Mouse (Mus musculus) forebrain, embryonic 11.5 days (tissue): ENCODE measurements at regions not wholly inside any gene's neighbourhood (a gene's known extent, or its start where the extent isn't known, plus 50 kb on each side); places are given as distances from the start of the nearest gene placed in this dataset. TPM values are rescaled to one million over a fixed set of nuclear protein-coding genes. Genes with fewer than 3 reads are reported as not detected.

Source experiments
- ATAC-seq: fragments of 200-750 bp; cut with Nextera tagmentation; replicated peaks from 2 replicates; pipeline ENCODE4 v1.8.0; 2017; ENCODE audit warnings: moderate TSS enrichment; ENCODE audit not compliant: low FRiP score
- DNase-seq: peaks from one replicate; pipeline ENCODE4 v3.0.0-alpha.2; 2017; ENCODE audit warnings: low spot score
- H3K27ac ChIP-seq: fragments of 300-500 bp; sonication (generic); 2 replicates; pipeline ENCODE4 v1.5.1; 2014; ENCODE audit warnings: low read depth, low read length
- H3K27me3 ChIP-seq: fragments of 300-500 bp; sonication (generic); 2 replicates; pipeline ENCODE4 v1.6.1; 2014; ENCODE audit warnings: mild to moderate bottlenecking, low read length, mixed read lengths; ENCODE audit not compliant: control insufficient read depth, insufficient read depth
- H3K36me3 ChIP-seq: fragments of 300-500 bp; sonication (generic); 2 replicates; pipeline ENCODE4 v1.6.1; 2014; ENCODE audit warnings: mild to moderate bottlenecking, low read length, moderate library complexity, mixed read lengths; ENCODE audit not compliant: control insufficient read depth, insufficient read depth
- H3K4me1 ChIP-seq: fragments of 300-500 bp; sonication (generic); replicated peaks from 2 replicates; pipeline ENCODE4 v1.6.1; 2014; ENCODE audit warnings: low read length, mixed read lengths; ENCODE audit not compliant: control insufficient read depth, insufficient read depth
- H3K4me2 ChIP-seq: fragments of 300-500 bp; sonication (generic); 2 replicates; pipeline ENCODE4 v1.6.1; 2014; ENCODE audit warnings: low read depth, mild to moderate bottlenecking, low read length, moderate library complexity, mixed read lengths; ENCODE audit not compliant: severe bottlenecking
- H3K4me3 ChIP-seq: fragments of 300-500 bp; sonication (generic); 2 replicates; pipeline ENCODE4 v1.5.1; 2014; ENCODE audit warnings: low read depth, low read length
- H3K9ac ChIP-seq: fragments of 300-500 bp; sonication (generic); 2 replicates; pipeline ENCODE4 v1.6.1; 2014; ENCODE audit warnings: low read length
- H3K9me3 ChIP-seq: fragments of 300-500 bp; sonication (generic); 2 replicates; pipeline ENCODE4 v1.6.1; 2016; ENCODE audit warnings: low read length, mixed read lengths; ENCODE audit not compliant: control insufficient read depth
- WGBS: fragments of 180-500 bp; shearing (Covaris S2); extraction: QIAGEN DNeasy Blood & Tissue Kit; methylation state at CpG from one replicate; pipeline ENCODE4 v1.1.7; 2014; 5-methylcytosine and 5-hydroxymethylcytosine counted together
- microRNA-seq: library from miRNA; unstranded; fragments of <30 nt; microRNA quantifications from one replicate; pipeline ENCODE4, GENCODE M21; 2016; ENCODE audit not compliant: insufficient number of aligned reads

- 86% methylated on average over 11 of the region's 11 CpGs for WGBS
- Histone ChIP-seq H3K4me3 (no peak overlapping the region), H3K36me3 (no peaks in the 10 kb centered on the region), H3K9ac (no peak overlapping the region), H3K27ac (no peak overlapping the region), H3K4me1 (no peaks in the 10 kb centered on the region), H3K4me2 (no peak overlapping the region), H3K27me3 (no peaks in the 10 kb centered on the region), H3K9me3 (no peaks in the 10 kb centered on the region)
- DNase-seq, result peak; percentile 8
- ATAC-seq, result no peak
Observed at GRCm38 (mm10) chr2:172197746-172198145, 50.5 kb upstream of the Mc3r start.

Small RNA genes lying in the stretch of these regions (microRNA-seq; reads per million reads assigned to microRNA genes)
- not detected for gene Gm44301
